Mouse (Mus musculus) midbrain, postnatal 0 days (tissue): ENCODE data around the gene Syne2. TPM values are rescaled to one million over a fixed set of nuclear protein-coding genes. Genes with fewer than 3 reads are reported as not detected.

Experiments
- ATAC-seq: fragments of 200-750 bp; cut with Nextera tagmentation; 2 replicates; pipeline ENCODE4 v1.8.0; 2017; ENCODE audit warnings: moderate number of reproducible peaks, mild to moderate bottlenecking, moderate TSS enrichment, moderate library complexity; ENCODE audit not compliant: low FRiP score
- DNase-seq: peaks from one replicate; pipeline ENCODE4 v3.0.0-alpha.2; 2015; ENCODE audit warnings: low spot score
- H3K27ac ChIP-seq: fragments of 300-500 bp; sonication (generic); 2 replicates; pipeline ENCODE4 v1.5.1; 2014; ENCODE audit warnings: low read depth, mild to moderate bottlenecking, low read length, mixed read lengths
- H3K27me3 ChIP-seq: fragments of 300-500 bp; sonication (generic); 2 replicates; pipeline ENCODE4 v1.6.1; 2014; ENCODE audit warnings: low read length, control low read depth, mixed read lengths; ENCODE audit not compliant: insufficient read depth
- H3K36me3 ChIP-seq: fragments of 300-500 bp; sonication (generic); 2 replicates; pipeline ENCODE4 v1.6.1; 2014; ENCODE audit warnings: low read length, control low read depth, mixed read lengths; ENCODE audit not compliant: insufficient read depth
- H3K4me1 ChIP-seq: fragments of 300-500 bp; sonication (generic); 2 replicates; pipeline ENCODE4 v1.6.1; 2014; ENCODE audit warnings: mild to moderate bottlenecking, control low read depth, antibody characterized with exemption, low read length, mixed read lengths; ENCODE audit not compliant: insufficient read depth
- H3K4me2 ChIP-seq: fragments of 300-500 bp; sonication (generic); 2 replicates; pipeline ENCODE4 v1.6.1; 2014; ENCODE audit warnings: low read depth, mild to moderate bottlenecking, low read length, mixed read lengths; ENCODE audit not compliant: poor library complexity, severe bottlenecking
- H3K4me3 ChIP-seq: fragments of 300-500 bp; sonication (generic); 2 replicates; pipeline ENCODE4 v1.5.1; 2014; ENCODE audit warnings: low read depth, mild to moderate bottlenecking, low read length, moderate library complexity
- H3K9ac ChIP-seq: fragments of 300-500 bp; sonication (generic); replicated peaks from 2 replicates; pipeline ENCODE4 v1.6.1; 2014; ENCODE audit warnings: mild to moderate bottlenecking, low read length, moderate library complexity, mixed read lengths; ENCODE audit not compliant: poor library complexity, severe bottlenecking
- H3K9me3 ChIP-seq: fragments of 300-500 bp; sonication (generic); 2 replicates; pipeline ENCODE4 v1.6.1; 2016; ENCODE audit warnings: low read length, control low read depth
- CTCF ChIP-seq: IDR thresholded peaks from 2 replicates; pipeline ENCODE4 v1.5.1; 2016; ENCODE audit warnings: antibody characterized with exemption, mild to moderate bottlenecking
- WGBS: fragments of 180-500 bp; shearing (Covaris S2); extraction: QIAGEN DNeasy Blood & Tissue Kit; methylation state at CpG from one replicate; pipeline ENCODE4 v1.1.7; 2014; 5-methylcytosine and 5-hydroxymethylcytosine counted together
- polyA plus RNA-seq: library from polyadenylated mRNA; unstranded; fragments of >200 nt; fragmentation: Nextera tagmentation; extraction: Ambion mirVana; gene quantifications from 2 replicates; pipeline ENCODE4 v1.2.1, GENCODE M21; 2015
- total RNA-seq: library from RNA; depleted of rRNA; stranded (reverse); fragments of >200 nt; gene quantifications from 2 replicates; pipeline ENCODE4 v1.2.3, GENCODE M21; 2014

Syne2 gene
- total and polyA plus RNA-seq, 2 experiments from 2014 or later, result 20.3 to 49.3 TPM

- no peak overlapping the region for H3K27ac ChIP-seq
- no peak overlapping the region for H3K4me2 ChIP-seq
- H3K36me3 ChIP-seq, result peaks cover 3% of the 10 kb centered on the region; the same call in 1 of the 2 replicates
- H3K4me1 ChIP-seq, result no peaks in the 10 kb centered on the region
- no peak overlapping the region for H3K9ac ChIP-seq
- DNase-seq (no peak), ATAC-seq (no peak)
- no peaks in the 10 kb centered on the region for H3K27me3 ChIP-seq
- TF ChIP-seq CTCF, result no peak
- H3K9me3 ChIP-seq, result no peaks in the 10 kb centered on the region
- H3K4me3 ChIP-seq, result no peak overlapping the region
- 93% methylated on average over 11 of the region's 11 CpGs for WGBS
Observed at GRCm38 (mm10) chr12:75924852-75925251, 106.9 kb downstream of the Syne2 start.

DNA sequence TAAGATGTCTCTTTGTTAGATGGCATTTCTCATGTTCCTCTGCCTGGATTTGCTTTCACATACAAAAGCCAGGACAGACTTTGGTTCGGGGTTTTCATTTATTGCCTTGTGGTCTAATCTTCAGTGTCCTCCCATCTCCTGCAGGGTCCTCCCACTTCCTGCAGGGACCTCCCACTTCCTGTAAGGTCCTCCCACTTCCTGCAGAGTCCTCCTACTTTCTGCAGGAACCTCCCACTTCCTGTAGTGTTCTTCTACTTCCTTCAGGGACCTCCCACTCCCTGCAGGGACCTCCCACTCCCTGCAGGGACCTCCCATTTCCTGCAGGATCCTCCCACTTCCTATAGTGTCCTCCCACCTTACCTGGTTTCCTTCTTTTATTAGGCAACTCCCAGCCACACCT, 109.7 kb downstream of the Syne2 start:
- WGBS, result 94% methylated on average over 1 of the region's 1 CpGs
- peaks cover 7% of the 10 kb centered on the region; the same call in 1 of the 2 replicates for H3K36me3 ChIP-seq
- ATAC-seq (no peak), DNase-seq (no peak)
- no peak overlapping the region for H3K9ac ChIP-seq
- TF ChIP-seq CTCF, result no peak
- H3K27ac ChIP-seq, result no peak overlapping the region
- no peaks in the 10 kb centered on the region for H3K4me1 ChIP-seq
- no peaks in the 10 kb centered on the region for H3K9me3 ChIP-seq
- H3K4me3 ChIP-seq, result no peak overlapping the region
- H3K4me2 ChIP-seq, result no peak overlapping the region
- H3K27me3 ChIP-seq, result no peaks in the 10 kb centered on the region

DNA sequence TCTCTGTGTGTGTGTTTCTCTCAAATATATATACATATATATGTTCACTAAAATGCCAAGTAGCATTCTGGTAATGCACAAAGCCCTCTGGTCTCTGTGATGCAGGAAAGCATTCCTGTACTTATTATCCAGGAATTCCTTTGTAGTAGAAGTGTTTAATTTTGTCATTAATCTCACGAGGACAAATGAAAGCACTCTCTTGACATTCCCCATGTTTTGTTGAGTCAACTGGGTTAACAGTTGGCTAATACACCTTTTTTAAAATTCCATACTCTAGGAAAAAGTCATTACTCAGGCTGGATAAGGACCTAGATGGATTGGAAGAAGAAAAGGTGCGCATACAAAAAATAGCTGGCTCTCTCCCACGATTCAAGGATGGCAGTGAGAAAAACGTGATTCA, 115.6 kb downstream of the Syne2 start:
- H3K36me3 ChIP-seq, result peaks cover 5% of the 10 kb centered on the region; the same call in 1 of the 2 replicates
- no peak overlapping the region for H3K9ac ChIP-seq
- H3K9me3 ChIP-seq, result no peaks in the 10 kb centered on the region
- no peak overlapping the region for H3K4me2 ChIP-seq
- H3K27ac ChIP-seq, result no peak overlapping the region
- H3K4me1 ChIP-seq, result no peaks in the 10 kb centered on the region
- no peaks in the 10 kb centered on the region for H3K27me3 ChIP-seq
- DNase-seq (no peak), ATAC-seq (no peak)
- no peak for TF ChIP-seq CTCF
- H3K4me3 ChIP-seq, result no peak overlapping the region
- WGBS, result 83% methylated on average over 4 of the region's 4 CpGs

DNA sequence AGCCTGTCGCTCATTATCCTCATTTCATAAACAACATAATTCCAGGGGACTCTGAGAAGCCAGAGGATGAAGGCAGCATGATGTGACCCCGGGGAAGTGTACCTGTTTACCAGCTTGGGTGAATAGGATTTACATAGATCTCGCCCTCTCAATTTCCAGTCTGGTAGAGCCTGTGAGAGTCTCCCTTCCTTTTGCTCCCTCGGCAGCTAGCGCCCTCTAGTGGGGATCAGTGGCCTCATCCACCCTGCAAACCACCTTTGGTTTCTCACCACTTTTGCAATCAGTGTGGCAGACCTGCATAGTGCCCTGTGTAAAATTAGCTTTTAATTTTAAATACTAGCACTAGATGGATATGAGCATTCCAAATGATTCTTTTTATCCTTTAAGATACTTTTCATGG, 133.4 kb downstream of the Syne2 start:
- no peak overlapping the region for H3K4me3 ChIP-seq
- H3K36me3 ChIP-seq, result 0 out of 2 replicates have a peak, but pooled peaks cover 3% of the 10 kb centered on the region
- H3K27ac ChIP-seq, result no peak overlapping the region
- ATAC-seq (no peak), DNase-seq (peak; percentile 5)
- peak; percentile 60 for TF ChIP-seq CTCF
- H3K9me3 ChIP-seq, result no peaks in the 10 kb centered on the region
- no peaks in the 10 kb centered on the region for H3K4me1 ChIP-seq
- no peak overlapping the region for H3K4me2 ChIP-seq
- no peak overlapping the region for H3K9ac ChIP-seq
- H3K27me3 ChIP-seq, result no peaks in the 10 kb centered on the region
- WGBS, result 65% methylated on average over 5 of the region's 5 CpGs

- Histone ChIP-seq H3K4me3 (no peak overlapping the region), H3K27me3 (no peaks in the 10 kb centered on the region), H3K4me2 (no peak overlapping the region), H3K4me1 (no peaks in the 10 kb centered on the region), H3K36me3 (no peaks in the 10 kb centered on the region), H3K9ac (no peak overlapping the region), H3K27ac (no peak overlapping the region), H3K9me3 (no peaks in the 10 kb centered on the region)
- DNase-seq (no peak), ATAC-seq (no peak)
- WGBS, result 100% methylated on average over 1 of the region's 1 CpGs
- TF ChIP-seq CTCF, result peak; percentile 26; the same call in 1 of the 2 replicates
Observed at GRCm38 (mm10) chr12:75952011-75952410, 134.1 kb downstream of the Syne2 start.

DNA sequence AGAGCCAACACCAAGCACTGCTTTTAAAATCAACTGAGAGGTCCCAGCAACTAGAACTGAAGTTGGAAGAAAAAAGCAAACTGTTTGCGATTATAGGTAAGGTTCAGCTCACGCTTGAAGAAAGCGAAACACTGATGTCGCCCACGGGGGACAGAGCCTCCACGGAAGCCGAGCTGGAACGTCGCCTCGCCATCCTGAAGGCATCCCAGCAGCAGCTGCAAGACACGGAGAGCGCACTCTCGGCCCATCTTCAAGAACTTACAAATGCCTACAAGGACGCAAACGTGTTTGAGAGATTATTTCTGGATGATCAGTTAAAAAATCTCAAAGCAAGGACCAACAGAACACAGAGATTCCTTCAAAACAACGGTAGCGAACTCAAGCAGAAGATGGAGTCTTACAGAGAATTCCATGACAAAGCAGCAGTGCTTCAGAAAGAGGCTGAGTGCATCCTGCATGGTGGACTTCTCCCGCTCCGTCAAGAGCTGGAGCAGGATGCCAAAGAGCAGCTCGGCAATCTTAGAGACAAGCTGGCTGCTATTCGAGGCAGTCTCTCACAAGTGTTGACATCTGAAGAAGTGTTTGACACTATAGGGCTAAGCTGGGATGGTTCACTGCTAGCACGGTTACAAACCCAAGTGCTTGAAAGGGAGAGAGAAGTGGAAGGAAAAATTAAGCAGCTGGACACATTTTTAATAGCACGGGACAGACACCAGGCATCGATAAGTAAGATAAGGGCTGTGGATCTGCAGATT, 148.7 kb downstream of the Syne2 start:
- Histone ChIP-seq H3K27me3 (no peaks in the 10 kb centered on the region), H3K4me3 (no peak overlapping the region), H3K36me3 (0 out of 2 replicates have a peak, but pooled peaks cover 2% of the 10 kb centered on the region), H3K27ac (no peak overlapping the region), H3K9me3 (no peaks in the 10 kb centered on the region), H3K4me2 (no peak overlapping the region), H3K9ac (no peak overlapping the region), H3K4me1 (no peaks in the 10 kb centered on the region)
- 95% methylated on average over 24 of the region's 24 CpGs for WGBS
- DNase-seq (no peak), ATAC-seq (no peak)
- TF ChIP-seq CTCF, result no peak
